Mouse (Mus musculus) adrenal gland, postnatal 4 days (tissue): Measurements from ENCODE around the gene Mb21d2. TPM values are rescaled to one million over a fixed set of nuclear protein-coding genes. Genes with fewer than 3 reads are reported as not detected.
A peak's percentile ranks its signal among the peaks of the same experiment; 100 is the strongest.

Experiments used
- DNase-seq, 2 experiments: peaks; one replicate each; pipeline ENCODE4 v3.0.0; 2021 to 2022; ENCODE audit warnings: low spot score in 2 of 2, mixed read lengths in 2 of 2
- total RNA-seq, 2 experiments: library from RNA; stranded (reverse); gene quantifications; 2 replicates each; pipeline ENCODE4 v1.2.3; 2021

Gene Mb21d2
- total RNA-seq, 2 experiments from 2014 or later = 16.5 to 19.3 TPM

DNA sequence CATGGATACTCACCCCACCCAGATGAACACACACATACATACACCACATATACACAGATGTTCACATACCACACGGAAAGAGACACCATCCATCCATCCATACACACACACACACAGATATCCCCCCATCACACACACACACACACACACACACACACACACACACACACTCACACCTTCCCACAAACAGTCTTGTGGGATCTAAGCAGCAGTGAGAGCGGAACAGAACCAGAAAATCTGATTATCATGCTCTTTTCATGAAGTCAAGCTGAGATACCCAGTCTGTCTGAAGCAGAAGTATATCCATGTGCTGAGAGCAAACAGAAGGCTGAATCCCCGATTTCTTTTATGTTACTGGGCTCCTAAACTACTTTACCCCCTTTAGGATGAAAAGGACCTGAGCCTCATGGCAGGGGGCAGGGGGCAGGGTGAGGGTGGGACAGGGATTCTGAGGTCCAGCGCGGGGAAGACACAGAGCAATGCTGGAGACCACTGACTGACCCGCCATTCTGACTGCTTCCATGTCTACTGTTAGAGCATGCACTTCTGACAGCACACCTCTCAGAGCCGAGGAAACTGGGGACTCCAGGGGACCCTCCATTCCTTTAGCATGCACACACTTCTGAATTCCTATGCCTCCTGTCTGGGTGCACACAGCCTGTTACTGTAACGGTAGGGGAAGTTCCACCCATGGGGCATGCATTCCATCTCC is 62.7 kb downstream of the Mb21d2 start:
- no peak for DNase-seq

DNA sequence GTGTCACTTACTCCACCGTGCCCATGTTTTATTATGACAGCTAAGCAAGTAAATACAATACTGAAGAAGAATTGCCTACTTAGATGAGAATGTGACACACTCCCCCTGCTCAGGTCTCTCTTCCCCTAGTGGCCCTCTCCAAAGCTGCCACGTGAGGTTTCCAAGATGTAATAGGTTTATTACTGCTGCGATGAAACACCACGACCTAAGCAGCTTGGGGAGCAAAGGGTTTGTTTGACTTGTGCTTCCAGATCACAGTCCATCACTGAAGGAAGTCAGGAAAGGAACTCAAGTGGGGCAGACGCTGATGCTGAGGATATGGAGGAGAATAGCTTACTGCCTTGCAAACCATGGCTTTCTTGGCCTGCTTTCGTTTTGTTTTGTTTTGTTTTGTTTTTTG is 65.9 kb downstream of the Mb21d2 start:
- no peak for DNase-seq

DNA sequence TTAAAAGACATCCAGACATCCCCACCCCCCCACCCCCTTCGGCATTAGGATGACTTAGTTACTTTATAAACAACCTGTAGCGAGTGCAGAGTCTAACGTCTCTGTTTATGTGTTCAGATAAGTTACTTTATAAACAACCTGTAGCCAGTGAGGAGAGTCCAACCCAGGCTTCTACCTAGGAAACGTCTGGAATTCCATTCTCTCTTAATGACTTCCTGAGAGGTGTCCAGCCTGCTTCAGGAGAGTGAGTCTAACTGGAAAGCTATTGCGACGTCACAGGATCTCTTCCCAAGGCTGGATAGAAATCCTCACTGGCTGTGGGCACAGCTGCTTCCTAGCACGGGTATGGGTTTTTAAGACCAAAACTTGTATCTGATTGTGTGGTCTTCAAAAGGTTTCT is 67.4 kb downstream of the Mb21d2 start:
- no peak for DNase-seq

DNA sequence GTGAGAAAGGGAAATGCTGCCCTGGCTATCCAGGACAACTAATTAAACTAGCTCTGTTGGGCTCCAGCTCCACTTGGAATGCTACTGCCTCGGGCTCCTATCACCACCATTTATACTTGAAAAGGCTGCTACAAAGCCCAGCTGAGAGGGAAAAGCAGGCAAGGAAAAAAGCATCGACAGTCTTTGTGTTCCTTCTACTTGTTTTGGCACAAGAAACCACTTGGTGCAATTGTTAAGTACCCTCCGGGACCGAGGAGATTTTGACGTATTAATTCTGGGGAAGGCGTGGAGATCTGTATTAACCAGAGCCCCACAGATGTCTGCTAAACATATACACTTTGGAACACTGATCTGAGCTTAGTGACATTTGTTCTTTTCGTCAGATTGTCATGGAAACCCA is 69.8 kb downstream of the Mb21d2 start:
- DNase-seq = no peak

DNA sequence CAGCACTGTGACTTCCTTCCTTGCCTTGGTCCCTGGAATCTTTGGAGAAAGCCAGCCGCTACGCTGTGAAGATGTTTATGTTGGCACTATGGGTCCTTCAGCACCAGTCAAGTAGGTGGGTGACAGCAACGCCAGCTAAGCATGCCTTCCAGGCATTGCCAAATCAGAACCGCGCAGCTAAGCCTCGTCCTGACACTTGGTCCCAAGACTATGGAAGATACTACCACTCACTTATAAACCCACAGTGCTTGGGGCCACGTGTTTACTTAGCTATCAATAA is 70.5 kb downstream of the Mb21d2 start:
- DNase-seq = no peak

DNA sequence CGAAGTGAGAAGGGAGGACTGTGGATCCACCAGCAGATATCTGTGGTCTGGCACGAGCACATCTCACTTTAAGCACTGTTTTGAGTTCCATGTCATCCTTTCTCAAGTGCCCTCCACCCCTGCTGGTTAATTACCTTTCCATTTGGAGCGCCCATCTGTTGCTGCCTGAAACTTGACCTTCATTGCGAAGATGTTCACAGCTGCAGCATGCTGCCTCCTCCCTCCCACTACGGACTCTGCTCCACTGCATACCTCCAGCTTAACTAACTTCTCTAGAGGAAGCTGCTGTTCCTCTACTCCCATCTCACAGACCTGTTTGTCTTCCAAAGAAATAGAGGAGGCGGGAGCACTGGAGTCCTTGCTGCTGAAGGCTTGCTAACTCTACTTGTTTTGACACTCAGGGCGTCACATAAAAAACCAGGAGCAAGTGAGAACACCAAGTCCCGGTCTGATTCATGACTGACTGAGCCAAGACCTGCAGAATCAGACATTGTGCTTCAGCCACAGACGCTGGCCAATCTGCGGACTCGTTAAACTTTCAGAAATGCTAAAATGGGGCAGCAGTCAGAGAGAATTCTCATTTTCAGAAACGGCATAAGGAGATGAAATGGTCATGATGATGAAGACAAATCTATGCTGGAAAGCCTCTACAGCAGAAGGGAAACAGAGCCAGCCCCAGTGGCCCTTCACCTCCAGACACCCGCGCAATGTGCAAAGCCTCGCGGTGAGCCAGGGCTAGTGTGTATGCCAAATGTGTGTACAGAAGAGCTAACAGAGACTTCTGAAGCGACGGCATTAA is 71.1 kb downstream of the Mb21d2 start:
- DNase-seq = no peak

DNA sequence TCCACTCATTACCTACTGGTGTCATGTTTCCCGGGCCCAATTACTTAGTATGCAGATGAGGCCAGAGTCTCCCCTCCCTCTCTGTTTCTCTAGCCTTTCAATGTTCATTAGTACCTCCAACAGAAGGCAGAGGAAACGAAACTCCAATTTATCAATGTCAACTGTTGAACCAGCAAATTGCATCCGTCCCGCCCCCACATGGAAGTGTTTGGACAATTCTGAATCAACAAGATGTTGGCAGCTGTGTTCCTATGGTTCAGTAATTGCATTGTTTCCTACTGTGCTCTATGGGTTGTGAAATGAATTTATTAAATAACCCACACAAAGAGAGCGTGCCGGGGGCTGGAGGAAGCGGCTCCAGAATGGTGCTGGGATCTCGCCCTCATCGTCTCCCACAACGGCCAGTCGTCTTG is 78.1 kb downstream of the Mb21d2 start:
- DNase-seq = no peak

DNA sequence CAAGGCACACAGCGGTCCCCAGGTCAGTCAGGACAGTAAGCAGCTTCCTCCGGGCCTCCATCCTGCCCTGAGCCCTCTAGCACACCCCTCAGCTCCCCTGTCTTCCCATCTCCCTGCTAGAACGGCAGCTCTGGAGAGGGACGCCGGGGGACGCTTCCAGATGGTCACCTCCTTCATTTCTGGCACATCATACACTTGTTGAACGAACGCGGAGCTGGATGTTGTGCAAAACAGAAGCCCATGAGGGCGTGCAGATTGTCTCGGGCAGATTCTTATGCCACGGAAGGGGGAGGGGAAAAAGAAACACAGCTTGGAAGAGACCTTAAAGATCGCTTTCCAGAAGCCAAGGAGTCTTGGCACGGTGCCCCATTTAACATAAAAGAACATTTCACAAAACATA is 78.6 kb downstream of the Mb21d2 start:
- no peak for DNase-seq

DNA sequence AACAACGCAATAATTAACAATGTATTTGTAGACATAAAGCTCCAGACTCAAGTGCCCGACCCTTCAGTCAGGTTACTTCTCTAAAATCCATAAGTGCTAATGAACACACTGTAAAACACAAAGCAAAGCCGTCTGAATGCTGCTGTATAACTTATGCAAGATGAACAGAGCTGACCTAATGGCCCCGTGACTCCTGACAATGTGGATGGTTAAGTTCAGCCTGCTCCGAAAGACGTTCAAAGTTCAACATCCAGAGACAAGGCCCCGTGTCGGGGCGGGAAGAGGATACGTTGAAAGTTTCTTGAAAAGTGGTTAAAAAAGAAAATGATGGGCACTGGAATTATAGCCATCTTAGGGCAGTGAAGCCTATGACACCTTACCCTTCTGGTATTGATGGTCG is 83.3 kb downstream of the Mb21d2 start:
- DNase-seq = no peak

DNA sequence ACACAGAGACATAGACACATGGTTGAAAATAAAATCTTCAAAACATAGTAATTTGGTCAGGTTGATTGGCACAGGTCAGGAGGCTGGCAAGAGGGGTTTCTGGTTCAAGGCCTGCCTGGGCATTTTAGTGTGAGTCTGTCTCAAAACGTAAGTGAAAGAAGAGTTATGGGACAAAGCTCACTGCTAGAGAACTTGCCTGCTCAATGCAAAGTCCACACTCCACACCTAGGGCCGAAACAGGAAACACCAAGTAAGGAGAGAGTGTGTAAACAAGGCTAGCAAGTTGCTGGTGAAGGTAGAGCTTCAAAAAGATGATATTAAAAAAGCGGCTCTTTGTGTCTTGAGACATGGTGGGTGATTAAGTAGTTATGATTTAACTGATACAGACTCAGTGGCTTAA is 84.1 kb downstream of the Mb21d2 start:
- no peak for DNase-seq

DNA sequence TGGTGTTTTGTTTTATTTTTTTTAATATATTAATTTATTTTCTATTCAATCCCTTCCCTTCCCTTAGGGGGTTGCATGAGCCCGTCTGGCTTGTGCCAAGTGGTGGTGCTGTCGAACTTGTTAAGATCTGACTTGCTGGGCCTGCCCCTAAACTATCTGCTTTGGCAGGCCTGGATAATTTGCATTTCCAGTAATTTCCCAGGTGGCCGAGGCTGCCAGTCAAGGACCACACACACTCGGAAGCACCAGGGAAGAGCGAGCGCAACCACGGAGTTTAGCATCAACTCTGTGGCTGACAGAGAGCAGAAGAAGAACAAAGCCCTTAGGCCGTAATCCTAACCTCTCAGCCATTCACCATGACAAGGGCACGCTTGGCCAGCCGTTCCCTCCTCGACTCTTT is 88.4 kb downstream of the Mb21d2 start:
- no peak for DNase-seq

DNA sequence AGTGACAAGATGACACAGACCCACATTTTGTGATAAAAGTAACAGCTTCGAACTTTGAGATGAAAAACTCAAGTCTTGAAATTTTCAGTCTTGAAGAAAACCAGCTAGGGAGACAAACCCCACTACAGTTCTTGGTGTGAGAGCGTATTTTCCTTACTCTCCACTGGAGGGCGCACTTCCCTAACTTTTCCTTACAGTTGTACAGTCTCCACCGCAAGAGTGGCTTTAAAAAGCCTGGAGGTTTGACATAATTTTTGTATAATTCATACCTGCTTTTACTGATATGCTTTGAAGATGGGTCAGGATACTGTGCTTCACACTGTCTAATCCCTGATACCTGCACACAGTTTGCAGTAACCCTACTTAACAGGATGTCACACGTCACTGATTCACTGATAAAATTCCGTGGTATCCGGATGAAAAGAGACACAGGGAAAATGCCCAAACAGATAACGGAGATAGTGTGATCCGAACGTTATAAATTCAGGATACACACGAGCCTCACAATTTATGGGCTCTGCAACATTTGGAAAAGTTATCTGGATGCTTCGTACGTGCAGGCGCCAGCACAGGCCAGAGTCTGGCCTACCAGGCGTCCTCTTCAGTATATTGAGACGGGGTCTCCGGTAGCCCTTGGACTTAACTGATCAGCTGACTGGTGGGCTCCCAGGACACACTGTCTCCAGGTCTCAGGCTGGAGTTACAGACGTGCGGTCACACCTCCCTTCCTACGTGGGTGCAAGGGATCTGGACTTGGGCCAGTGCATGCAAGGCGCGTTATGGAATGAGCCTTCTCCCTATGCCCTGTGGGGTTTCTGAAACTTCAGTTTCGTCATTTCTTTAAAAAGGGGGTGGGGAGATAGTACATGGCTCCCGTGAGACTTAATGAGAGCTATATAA is 89.1 kb downstream of the Mb21d2 start:
- DNase-seq = peak in 1 of 2 experiments; percentile 34

DNA sequence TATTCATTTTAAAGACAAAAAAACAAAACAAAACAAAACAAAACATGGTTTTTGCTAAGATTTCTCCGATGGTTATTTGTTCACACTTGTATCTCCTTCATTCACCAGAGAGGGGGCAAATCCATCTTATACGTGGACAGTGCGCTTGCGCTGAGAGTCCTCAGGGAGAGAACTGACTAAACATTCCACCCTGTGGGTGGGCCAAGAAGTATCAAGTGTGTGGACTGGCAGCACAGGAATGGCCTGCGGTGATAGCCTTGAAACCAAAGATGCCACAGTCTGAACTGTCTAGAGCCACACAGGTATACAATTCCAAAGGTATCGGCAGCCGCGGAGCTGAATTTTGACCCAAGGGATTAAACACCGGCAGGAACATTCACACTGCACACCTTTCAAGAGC is 89.9 kb downstream of the Mb21d2 start:
- no peak for DNase-seq

DNA sequence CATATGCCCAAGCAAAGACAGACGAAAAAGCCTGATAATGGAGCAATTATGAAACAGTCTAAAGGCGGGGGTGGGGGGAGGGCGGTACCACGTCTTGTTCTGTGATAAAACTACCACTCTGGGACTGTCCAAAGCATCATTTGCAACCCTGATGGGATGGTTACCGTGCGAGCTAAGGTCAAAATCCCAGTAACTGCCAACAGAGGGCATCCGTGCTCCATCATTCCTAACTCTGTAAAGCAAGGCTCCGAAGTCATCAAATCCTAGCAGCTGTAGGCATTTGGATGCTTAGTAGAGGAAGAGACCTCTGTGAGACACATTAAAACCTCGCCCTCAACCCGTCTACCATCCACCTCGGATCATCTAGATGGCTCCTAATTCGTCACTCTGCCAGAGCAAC is 91.5 kb downstream of the Mb21d2 start:
- peak; percentile 21 to 22 for DNase-seq

DNA sequence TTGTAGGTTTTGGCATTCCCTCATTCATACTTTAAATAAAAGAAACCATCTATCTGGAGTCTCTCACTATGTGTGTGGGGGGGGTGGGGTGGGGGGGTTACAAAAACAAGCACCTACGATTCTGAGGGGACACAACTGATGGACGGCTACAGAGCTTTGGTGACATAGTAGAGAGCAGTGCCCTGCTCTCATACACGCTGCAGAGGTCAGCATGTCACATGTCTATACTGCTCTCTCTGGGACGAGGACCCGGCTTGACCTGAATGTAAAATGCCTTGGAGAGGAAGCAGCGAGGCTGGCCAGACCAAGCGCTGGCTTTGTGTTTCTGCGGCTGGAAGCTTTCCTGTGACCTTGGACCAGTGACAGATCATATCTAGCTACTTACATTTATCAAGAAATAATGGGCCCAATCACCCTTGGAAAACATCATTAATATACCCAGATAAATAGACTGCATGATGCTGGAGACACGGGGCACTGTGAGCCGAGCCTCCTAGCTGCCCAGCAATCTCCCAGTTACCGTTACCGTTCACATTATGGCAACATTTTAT is 97.3 kb downstream of the Mb21d2 start:
- DNase-seq = no peak

DNA sequence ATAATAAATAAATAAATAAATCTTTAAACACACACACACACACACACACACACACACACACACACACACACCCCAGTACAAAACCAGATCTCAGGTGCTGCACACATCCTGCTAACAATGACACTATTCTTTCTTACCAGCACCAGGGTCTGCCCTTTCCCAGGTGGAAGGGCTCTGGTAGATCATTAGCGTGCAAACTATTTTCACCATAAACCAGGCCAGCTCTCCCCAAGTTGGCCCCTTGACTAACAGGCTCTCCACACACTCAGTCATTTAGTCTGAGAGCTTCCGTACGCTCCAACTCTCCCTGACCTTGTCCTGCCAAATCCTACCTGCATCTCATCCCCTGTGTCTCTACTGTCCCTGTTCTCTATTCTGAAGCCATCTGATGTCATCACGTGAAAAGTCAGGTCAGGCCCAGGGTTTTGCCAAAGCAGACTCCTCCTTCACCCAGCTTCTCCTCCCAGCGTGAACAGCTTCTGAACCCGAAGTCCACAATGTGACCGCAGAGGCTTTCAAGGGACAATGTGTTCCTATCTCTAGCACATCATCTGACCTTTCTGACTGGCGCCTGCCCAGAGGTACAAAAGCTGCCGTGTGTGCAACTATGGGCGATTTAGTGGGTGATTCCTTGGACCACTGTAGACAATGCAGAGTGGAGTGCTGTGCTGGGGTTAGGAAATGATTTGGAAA is 100.1 kb downstream of the Mb21d2 start:
- no peak for DNase-seq

DNA sequence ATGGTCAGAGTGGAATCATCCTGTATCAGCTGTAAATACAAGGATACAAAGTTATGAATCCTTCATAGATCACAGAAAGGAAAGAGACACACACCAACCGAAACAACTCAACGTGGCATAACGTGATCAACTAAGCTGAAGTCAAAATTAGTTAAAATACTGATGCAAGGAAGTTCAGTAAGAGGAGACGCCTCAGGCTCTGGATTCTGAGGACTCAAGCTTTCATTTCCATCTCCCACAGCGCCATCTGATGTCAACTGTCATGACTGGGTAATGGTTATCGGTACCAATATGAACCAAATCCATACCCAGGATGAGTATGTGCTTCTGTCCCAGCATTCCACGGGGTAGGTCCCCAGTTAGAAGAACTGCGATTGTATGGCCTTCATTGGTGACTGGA is 104.7 kb downstream of the Mb21d2 start:
- no peak for DNase-seq

DNA sequence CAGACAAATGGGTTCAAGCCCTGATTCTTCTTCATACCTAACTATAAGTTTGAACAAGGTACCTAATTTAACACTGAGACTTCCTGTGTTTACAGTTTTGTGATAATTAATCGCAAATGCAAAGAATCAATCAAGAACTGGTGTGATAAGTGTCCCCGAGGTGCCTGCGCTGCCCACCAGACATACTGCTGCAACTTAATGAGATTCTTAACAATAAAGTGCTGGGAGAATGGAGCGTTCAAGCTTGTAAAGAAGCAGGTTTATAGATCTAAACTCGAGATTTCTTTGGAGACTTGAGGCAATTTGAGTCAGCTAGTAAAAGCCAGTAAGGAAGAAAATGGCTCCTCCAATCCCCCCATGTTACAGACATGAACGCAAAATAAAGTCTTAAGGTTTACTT is 107.7 kb downstream of the Mb21d2 start:
- DNase-seq = no peak

DNA sequence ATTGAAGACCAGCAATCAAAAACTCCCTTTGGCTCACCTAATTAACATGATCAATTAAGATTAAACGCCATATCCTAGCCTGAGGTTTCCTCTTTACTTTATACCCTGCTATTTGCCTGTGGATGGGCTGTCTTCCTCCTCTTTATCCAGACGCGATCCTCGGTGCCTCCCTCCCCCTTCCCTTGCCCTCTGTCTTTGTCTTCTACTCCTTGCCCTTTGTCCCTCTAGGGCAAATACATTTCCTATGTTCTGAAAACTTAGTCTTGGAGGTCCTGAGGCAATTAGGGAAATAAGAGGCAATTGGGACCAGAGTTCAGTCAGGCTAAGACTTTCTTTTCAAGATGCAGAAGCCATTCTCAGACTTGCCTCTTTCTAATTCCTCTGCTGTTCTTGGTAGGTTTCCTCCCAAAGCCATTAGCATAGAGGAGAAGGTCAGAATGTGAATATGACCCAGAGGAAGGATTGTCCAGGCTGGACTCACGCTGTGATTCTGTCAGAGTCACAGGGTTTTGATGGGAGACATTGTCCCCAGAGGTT is 110.7 kb downstream of the Mb21d2 start:
- DNase-seq = no peak

DNA sequence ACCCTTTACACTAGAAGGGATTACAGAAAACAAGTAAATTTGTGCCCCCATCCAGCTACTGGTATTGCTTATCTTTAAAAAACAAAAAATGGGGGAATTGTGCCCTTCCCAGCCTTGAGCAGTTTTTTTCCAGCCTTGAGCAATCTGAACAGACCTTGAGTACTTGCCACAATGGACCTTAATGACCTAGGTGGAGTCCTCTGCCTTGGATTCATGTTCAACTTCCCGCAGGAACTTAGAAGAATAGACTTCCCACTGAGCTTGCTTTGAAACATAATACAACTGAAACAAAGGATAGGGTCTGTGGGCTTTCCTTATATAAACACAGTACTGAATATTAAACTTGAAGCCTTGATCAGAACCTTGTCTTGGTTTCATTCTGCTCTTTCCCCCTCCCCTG is 116.2 kb downstream of the Mb21d2 start:
- no peak for DNase-seq

DNA sequence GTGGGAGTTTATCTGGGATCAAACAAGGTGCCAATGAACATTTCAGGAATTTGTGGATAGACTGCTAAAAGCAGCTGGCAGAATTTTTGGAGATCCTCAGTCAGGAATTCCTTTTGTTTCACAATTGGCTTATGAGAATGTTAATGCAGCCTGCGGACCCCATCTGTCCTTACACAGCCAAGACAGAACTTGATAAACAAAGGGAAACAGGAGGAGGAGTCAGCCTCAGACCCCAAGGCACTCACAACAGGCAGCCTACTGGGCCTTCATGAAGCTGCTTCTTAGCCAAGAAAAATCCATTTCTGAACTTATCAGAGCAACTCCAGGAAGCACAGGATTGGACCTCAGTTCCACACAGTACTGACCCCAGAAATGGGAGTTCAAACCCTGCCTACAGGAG is 120.4 kb downstream of the Mb21d2 start:
- no peak for DNase-seq
